Mouse (Mus musculus): Measurements from ENCODE around the gene Cdk5r2. TPM values are rescaled to one million over a fixed set of nuclear protein-coding genes. Genes with fewer than 3 reads are reported as not detected.

Cdk5r2 gene
- not detected in 2 replicates for polyA plus RNA-seq (2012; rRNA removed)

DNA sequence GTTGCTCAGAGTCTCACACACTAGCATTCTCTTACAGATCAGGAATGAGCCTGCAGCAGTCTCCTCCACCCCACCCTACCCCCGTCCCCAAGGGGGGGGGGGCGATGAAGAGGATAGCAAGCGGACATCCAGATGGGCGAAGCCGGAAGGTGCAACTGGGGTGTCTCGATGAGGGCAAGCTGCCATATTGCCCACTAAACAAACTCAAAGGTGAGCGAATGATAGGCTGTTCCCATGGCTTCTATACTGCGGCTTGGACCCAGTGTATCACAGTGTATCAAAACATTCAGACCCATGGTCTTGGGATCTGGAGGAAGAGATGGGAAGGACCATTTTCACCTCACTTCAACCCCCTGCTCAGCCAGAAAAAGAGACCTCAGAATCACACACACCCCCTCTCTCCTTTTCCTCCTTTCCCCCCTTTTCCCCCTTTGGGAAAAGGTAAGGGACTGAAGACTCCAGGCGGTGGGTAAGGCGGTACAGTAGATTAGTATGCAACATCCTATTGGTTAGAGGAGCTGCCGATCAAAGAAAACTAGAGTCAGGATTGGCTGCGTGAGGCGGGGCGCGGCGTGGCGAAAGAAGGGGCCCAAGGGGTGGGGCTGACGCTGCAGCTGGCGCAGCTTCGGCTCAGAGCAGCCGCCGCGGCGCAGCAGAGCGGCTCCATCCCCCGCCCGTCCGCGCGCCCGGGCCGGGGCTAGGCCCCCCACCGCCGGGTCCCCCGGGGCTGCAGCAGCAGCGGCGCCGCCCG, at the start of gene Cdk5r2:
Cdk5r2 (plus strand) TSS at position 629 of the 751 bp plus-strand sequence.

DNA sequence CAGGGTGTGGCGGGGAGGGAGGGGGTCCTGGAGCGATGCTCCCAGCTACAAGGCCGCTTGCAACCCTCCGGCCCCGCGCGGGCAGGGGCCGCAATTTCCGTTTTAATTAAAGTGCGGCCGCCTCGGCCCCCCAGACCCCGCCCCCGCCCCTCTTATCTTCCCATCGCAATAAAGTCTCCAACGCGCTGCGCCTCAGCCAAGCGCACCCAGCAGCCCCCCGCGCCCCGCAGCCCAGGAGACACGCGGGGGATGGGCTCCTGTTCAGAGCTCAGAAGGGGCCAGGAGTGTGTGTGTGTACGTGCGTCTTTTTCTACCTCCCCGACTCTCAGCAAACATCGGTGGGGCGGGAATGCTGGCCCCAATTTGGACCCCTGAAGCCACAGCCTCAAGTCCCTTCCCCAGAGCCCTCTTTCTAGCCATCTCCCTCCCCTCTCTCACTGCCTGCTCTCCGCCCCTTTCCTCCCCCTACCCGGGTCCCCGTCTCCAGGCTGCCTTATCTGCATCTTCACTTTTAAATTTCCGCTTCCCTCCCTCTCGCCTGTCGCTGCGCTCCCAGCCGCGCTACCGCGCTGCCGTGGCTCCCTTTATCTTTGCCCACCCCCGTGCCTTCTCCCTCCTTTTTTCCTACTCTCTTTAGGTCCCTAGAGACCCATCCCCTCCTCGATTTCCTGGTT, 30.8 kb downstream of the Cdk5r2 start, which contains the start of gene Fev:
Fev (minus strand) TSS at position 51 of the 674 bp plus-strand sequence.

DNA sequence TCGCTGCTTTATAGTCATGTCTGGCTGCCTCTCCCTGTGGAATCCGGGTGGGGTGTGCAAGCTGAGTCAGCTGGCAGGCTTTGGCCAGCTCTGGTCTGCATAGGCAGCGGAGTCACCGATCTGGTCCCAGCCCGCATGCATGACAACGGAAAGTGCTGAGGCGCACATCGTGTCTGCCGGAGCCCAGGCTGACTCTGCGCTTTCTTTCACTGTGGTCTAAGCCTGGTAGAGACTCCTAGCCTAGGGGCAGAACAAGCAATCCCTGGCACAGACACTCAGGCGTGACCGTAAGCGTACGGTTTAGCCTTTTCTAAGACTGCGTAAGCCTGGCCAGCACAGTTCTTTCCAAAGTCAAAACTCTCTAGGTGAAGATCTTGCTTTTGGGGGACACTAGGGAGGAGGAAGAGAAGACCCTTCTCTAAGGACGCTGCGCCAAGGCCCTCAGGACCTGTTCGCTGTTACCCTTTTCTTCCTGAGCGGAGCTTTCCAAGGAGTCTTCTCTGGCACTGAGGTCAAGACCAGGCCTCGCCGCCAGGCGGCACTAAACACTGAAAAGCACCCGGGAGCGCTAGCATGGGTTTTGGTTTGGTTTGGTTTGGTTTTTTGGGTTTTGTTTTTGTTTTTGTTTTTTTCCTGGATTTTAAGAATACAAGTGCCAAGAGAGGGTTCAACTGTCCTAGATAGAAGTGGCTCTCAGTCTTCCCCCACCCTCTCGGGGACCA, 38.6 kb downstream of the Cdk5r2 start, which contains the start of gene Cryba2:
Cryba2 (minus strand) TSS at position 10 of the 722 bp plus-strand sequence.

Other genes starting within 250 kb of the Cdk5r2 start
- gene Ttll4, start 193.2 kb upstream of the Cdk5r2 start, polyA plus RNA-seq (2012; rRNA removed): 6.6 and 8.4 TPM in 2 replicates
- 2.4 and 3.7 TPM in 2 replicates for gene Cyp27a1, start 141.4 kb upstream of the Cdk5r2 start, polyA plus RNA-seq (2012; rRNA removed)
- 0.01 and 0.08 TPM in 2 replicates for gene Prkag3, start 105.7 kb upstream of the Cdk5r2 start, polyA plus RNA-seq (2012; rRNA removed)
- gene Wnt6, start 83.0 kb upstream of the Cdk5r2 start, polyA plus RNA-seq (2012; rRNA removed): 0.07 and 0.24 TPM in 2 replicates
- 0.06 TPM in 1 of 2 replicates, not detected in the other for gene Wnt10a, start 63.4 kb upstream of the Cdk5r2 start, polyA plus RNA-seq (2012; rRNA removed)
- gene Fev, start 30.5 kb downstream of the Cdk5r2 start, polyA plus RNA-seq (2012; rRNA removed): 0.05 TPM in 2 replicates
- gene Cryba2, start 38.2 kb downstream of the Cdk5r2 start, polyA plus RNA-seq (2012; rRNA removed): not detected in 2 replicates
- gene Cfap65, start 80.7 kb downstream of the Cdk5r2 start, polyA plus RNA-seq (2012; rRNA removed): under 0.01 TPM in 1 of 2 replicates, not detected in the other
- 2.3 and 2.6 TPM in 2 replicates for gene Ihh, start 96.7 kb downstream of the Cdk5r2 start, polyA plus RNA-seq (2012; rRNA removed)

All from liver, embryonic 14 days (tissue).